Mouse (Mus musculus) CH12.LX (cell line): ENCODE measurements around the gene Pkn1. TPM values are rescaled to one million over a fixed set of nuclear protein-coding genes. Genes with fewer than 3 reads are reported as not detected.

ENCODE experiments used
- DNase-seq: peaks from one replicate; pipeline ENCODE4 v3.0.0-alpha.2; 2013; ENCODE audit errors: extremely low read depth
- H3K27ac ChIP-seq: 2 replicates; pipeline ENCODE4 v1.5.1; 2012; ENCODE audit warnings: low read depth, mild to moderate bottlenecking, control low read depth, moderate library complexity; ENCODE audit not compliant: insufficient read depth
- H3K27me3 ChIP-seq: replicated peaks from 2 replicates; pipeline ENCODE3; 2012; ENCODE audit warnings: inconsistent platforms
- H3K36me3 ChIP-seq, 2 experiments: replicated peaks in 1 of 2; 2 replicates each; pipeline versions ENCODE3 to v1.6.1; 2012; ENCODE audit warnings: inconsistent platforms in 1 of 2, low read length in 1 of 2, mild to moderate bottlenecking in 1 of 2, mixed read lengths in 1 of 2, moderate library complexity in 1 of 2; ENCODE audit not compliant: control insufficient read depth in 1 of 2, insufficient read depth in 1 of 2
- H3K4me1 ChIP-seq, 2 experiments: 2 replicates each; pipeline ENCODE4 v1.6.1; 2012; ENCODE audit warnings: inconsistent platforms in 1 of 2, moderate library complexity in 1 of 2; ENCODE audit not compliant: insufficient read depth in 2 of 2, control insufficient read depth in 1 of 2
- H3K4me2 ChIP-seq: 2 replicates; pipeline ENCODE4 v1.6.1; 2012; ENCODE audit warnings: low read depth, mild to moderate bottlenecking, control low read depth; ENCODE audit not compliant: poor library complexity, insufficient read depth, severe bottlenecking
- H3K4me3 ChIP-seq, 3 experiments: fragments of 150-350 bp in 1 of 3; sonication (generic) in 1 of 3; replicated peaks in 1 of 3; 2 replicates each; pipeline versions ENCODE3 to v1.5.1; 2011 to 2012; ENCODE audit warnings: low read depth in 2 of 3, low read length in 2 of 3, mild to moderate bottlenecking in 2 of 3, moderate library complexity in 2 of 3, control low read depth in 1 of 3, improper control_type of control experiment in 1 of 3, inconsistent platforms in 1 of 3, mixed read lengths in 1 of 3; ENCODE audit not compliant: poor library complexity in 1 of 3
- H3K79me2 ChIP-seq: replicated peaks from 2 replicates; pipeline ENCODE4 v1.6.1; 2012; ENCODE audit warnings: mild to moderate bottlenecking, moderate library complexity; ENCODE audit not compliant: control insufficient read depth, poor library complexity, insufficient read depth, severe bottlenecking; ENCODE audit errors: extremely low read depth
- H3K9ac ChIP-seq: 2 replicates; pipeline ENCODE4 v1.6.1; 2012; ENCODE audit warnings: low read depth, mild to moderate bottlenecking, control low read depth, moderate library complexity; ENCODE audit not compliant: insufficient read depth
- H3K9me3 ChIP-seq: replicated peaks from 2 replicates; pipeline ENCODE3; 2012; ENCODE audit warnings: low read length, inconsistent platforms, mixed read lengths
- CHD2 ChIP-seq: IDR thresholded peaks from 2 replicates; pipeline ENCODE4 v1.6.1; 2011; ENCODE audit warnings: low read length, improper control_type of control experiment
- E2F4 ChIP-seq: IDR thresholded peaks from 2 replicates; pipeline ENCODE4 v1.6.1; 2011; ENCODE audit warnings: low read depth, low read length, improper control_type of control experiment; ENCODE audit not compliant: insufficient replicate concordance
- ELF1 ChIP-seq: IDR thresholded peaks from 2 replicates; pipeline ENCODE4 v1.6.1; 2014; ENCODE audit warnings: low read depth, mild to moderate bottlenecking, inconsistent platforms, low read length, improper control_type of control experiment
- GABPA ChIP-seq: IDR thresholded peaks from 2 replicates; pipeline ENCODE4 v1.6.1; 2012; ENCODE audit warnings: low read depth, low read length, improper control_type of control experiment, inconsistent platforms; ENCODE audit not compliant: insufficient replicate concordance
- HCFC1 ChIP-seq: IDR thresholded peaks from 2 replicates; pipeline ENCODE4 v1.6.1; 2012; ENCODE audit warnings: low read depth, mild to moderate bottlenecking, inconsistent platforms, low read length, improper control_type of control experiment
- JUN ChIP-seq: IDR thresholded peaks from 2 replicates; pipeline ENCODE4 v1.6.1; 2011; ENCODE audit warnings: low read depth, mild to moderate bottlenecking, low read length, improper control_type of control experiment, moderate library complexity; ENCODE audit not compliant: insufficient read depth
- JUND ChIP-seq: conservative IDR thresholded peaks from 2 replicates; pipeline ENCODE4 v1.6.1; 2011; ENCODE audit warnings: low read depth, low read length, improper control_type of control experiment
- KAT2A ChIP-seq: IDR thresholded peaks from 2 replicates; pipeline ENCODE4 v1.6.1; 2012; ENCODE audit warnings: low read length, improper control_type of control experiment, inconsistent platforms; ENCODE audit not compliant: insufficient replicate concordance
- MAX ChIP-seq: IDR thresholded peaks from 2 replicates; pipeline ENCODE4 v1.6.1; 2011; ENCODE audit warnings: low read length, improper control_type of control experiment
- MAZ ChIP-seq: IDR thresholded peaks from 2 replicates; pipeline ENCODE4 v1.6.1; 2012; ENCODE audit warnings: low read depth, mild to moderate bottlenecking, inconsistent platforms, low read length, improper control_type of control experiment, moderate library complexity
- MXI1 ChIP-seq: IDR thresholded peaks from 2 replicates; pipeline ENCODE4 v1.6.1; 2011; ENCODE audit warnings: mild to moderate bottlenecking, low read depth, low read length, improper control_type of control experiment
- MYC ChIP-seq: IDR thresholded peaks from 2 replicates; pipeline ENCODE4 v1.6.1; 2011; ENCODE audit warnings: low read depth, mild to moderate bottlenecking, improper control_type of control experiment, low read length
- NELFE ChIP-seq: IDR thresholded peaks from 2 replicates; pipeline ENCODE4 v1.6.1; 2011; ENCODE audit warnings: low read depth, low read length, improper control_type of control experiment
- NRF1 ChIP-seq: IDR thresholded peaks from 2 replicates; pipeline ENCODE4 v1.6.1; 2014; ENCODE audit warnings: low read depth, mild to moderate bottlenecking, inconsistent platforms, low read length, improper control_type of control experiment, moderate library complexity
- POLR2A ChIP-seq: IDR thresholded peaks from 2 replicates; pipeline ENCODE4 v1.6.1; 2011; ENCODE audit warnings: low read depth, mild to moderate bottlenecking, improper control_type of control experiment, low read length
- RAD21 ChIP-seq: IDR thresholded peaks from 2 replicates; pipeline ENCODE4 v1.6.1; 2011; ENCODE audit warnings: low read depth, mild to moderate bottlenecking, low read length, improper control_type of control experiment, moderate library complexity
- RCOR1 ChIP-seq: conservative IDR thresholded peaks from 2 replicates; pipeline ENCODE4 v1.6.1; 2012; ENCODE audit warnings: low read depth, mild to moderate bottlenecking, inconsistent platforms, low read length, improper control_type of control experiment
- SMC3 ChIP-seq: IDR thresholded peaks from 2 replicates; pipeline ENCODE4 v1.6.1; 2011; ENCODE audit warnings: low read depth, low read length, improper control_type of control experiment
- TBP ChIP-seq: conservative IDR thresholded peaks from 2 replicates; pipeline ENCODE4 v1.6.1; 2011; ENCODE audit warnings: low read depth, low read length, improper control_type of control experiment
- USF1 ChIP-seq: IDR thresholded peaks from 2 replicates; pipeline ENCODE4 v1.6.1; 2014; ENCODE audit warnings: low read depth, mild to moderate bottlenecking, inconsistent platforms, low read length, improper control_type of control experiment
- ZC3H11A ChIP-seq: IDR thresholded peaks from 2 replicates; pipeline ENCODE4 v1.6.1; 2012; ENCODE audit warnings: low read depth, mild to moderate bottlenecking, inconsistent platforms, low read length, improper control_type of control experiment
- ZKSCAN1 ChIP-seq: IDR thresholded peaks from 2 replicates; pipeline ENCODE4 v1.6.1; 2012; ENCODE audit warnings: low read depth, inconsistent platforms, low read length, improper control_type of control experiment, borderline replicate concordance
- ZMIZ1 ChIP-seq: IDR thresholded peaks from 2 replicates; pipeline ENCODE4 v1.6.1; 2012; ENCODE audit warnings: low read depth, mild to moderate bottlenecking, inconsistent platforms, low read length, improper control_type of control experiment
- dilution Hi-C: fragments of 300-500 bp; cut with MboI; formaldehyde crosslinking; loops from 2 replicates; pipeline ENCODE4 v1.14.3; 2020; ENCODE audit warnings: low sequenced_read_pairs; ENCODE audit not compliant: extremely low pct_unique_long_range_greater_than_20kb, extremely low pct_ligation_motif_present
- in situ Hi-C: fragments of 300-500 bp; cut with MboI; formaldehyde crosslinking; loops from 3 replicates; pipeline ENCODE4 v1.14.3; 2019; ENCODE audit warnings: low sequenced_read_pairs, low pct_ligation_motif_present, low pct_unique_long_range_greater_than_20kb, mixed read lengths
- polyA plus RNA-seq: library from polyadenylated mRNA; unstranded; fragments of >175 nt; gene quantifications from 2 replicates; pipeline ENCODE4 v1.2.1, GENCODE M21; 2012; ENCODE audit warnings: low read depth; ENCODE audit not compliant: insufficient read length
- total RNA-seq, 2 experiments: library from RNA; depleted of rRNA; stranded (reverse); fragments of 300-350 nt in 1 of 2; fragments of >200 nt in 1 of 2; gene quantifications; 2 replicates each; pipeline ENCODE4 v1.2.3; 2012 to 2014

Pkn1 gene
- total and polyA plus RNA-seq, 3 experiments: 33.5 to 58.8 (median 47.8) TPM

DNA sequence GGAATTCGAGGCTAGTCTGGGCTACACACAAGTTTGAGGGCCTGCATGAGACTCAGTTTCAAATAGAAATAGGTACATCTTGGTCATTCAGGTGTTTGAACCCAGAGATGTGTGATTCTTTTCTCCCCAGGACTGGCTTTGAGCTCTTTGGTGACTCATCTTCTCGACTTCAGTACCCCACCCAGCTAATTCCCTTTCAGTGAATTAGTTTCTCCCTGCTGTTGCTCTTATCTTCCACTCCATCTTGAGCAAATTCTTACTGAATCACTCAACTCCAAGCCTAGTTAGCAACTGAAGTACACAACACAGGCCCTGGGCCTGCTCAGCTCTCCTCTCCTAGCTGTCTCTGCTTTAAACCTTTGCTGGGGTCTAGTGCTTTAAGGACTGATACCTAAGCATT is 17.6 kb upstream of the Pkn1 start:
- DNase-seq: no peak
- peak overlapping the region; percentile 96 for H3K4me2 ChIP-seq
- peaks cover 26 to 41% of the 10 kb centered on the region in 2 experiments for H3K36me3 ChIP-seq
- TF ChIP-seq MXI1: no peak
- no peak for TF ChIP-seq E2F4
- no peak for TF ChIP-seq SMC3
- TF ChIP-seq JUN: no peak
- no peak for TF ChIP-seq HCFC1
- no peak for TF ChIP-seq JUND
- no peak for TF ChIP-seq MYC
- no peak for TF ChIP-seq MAX
- TF ChIP-seq RCOR1: no peak
- no peak for TF ChIP-seq MAZ
- no peak for TF ChIP-seq ELF1
- no peak for TF ChIP-seq USF1
- no peak for TF ChIP-seq CHD2
- TF ChIP-seq GABPA: no peak
- TF ChIP-seq KAT2A: no peak
- no peak for TF ChIP-seq ZC3H11A
- no peak for TF ChIP-seq NELFE
- dilution Hi-C loops (no loop called here), in situ Hi-C loops (no loop called here)
- H3K27me3 ChIP-seq: no peaks in the 10 kb centered on the region
- no peaks in the 10 kb centered on the region for H3K9me3 ChIP-seq
- H3K79me2 ChIP-seq: peaks cover 50% of the 10 kb centered on the region
- H3K9ac ChIP-seq: peak overlapping the region; percentile 86
- H3K4me1 ChIP-seq: peaks cover 10 to 34% of the 10 kb centered on the region in 2 experiments
- H3K27ac ChIP-seq: peak overlapping the region; percentile 9; the same call in 1 of the 2 replicates
- H3K4me3 ChIP-seq: peak overlapping the region; percentile 66 to 98 (median 85)

DNA sequence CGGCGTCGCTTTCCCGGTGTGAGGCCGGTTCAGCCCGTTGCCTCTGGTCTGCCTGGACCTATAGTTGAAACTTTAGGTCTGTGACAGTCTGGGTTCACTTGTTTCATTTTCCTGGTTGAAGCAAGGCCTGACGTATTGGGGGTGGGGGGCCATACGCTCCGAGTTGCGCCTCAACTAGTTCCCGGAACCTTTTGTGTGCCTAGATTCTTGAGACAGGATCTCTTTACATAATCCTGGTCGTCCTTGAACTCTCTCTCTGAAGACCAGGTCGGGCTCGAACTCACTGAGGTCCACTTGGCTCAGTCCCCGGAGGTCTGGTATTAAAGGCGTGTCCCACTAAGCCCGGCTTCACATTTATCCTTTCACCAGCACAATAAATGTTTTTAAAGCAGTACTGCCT is 16.8 kb upstream of the Pkn1 start:
- peak overlapping the region; percentile 66 to 98 (median 85) for H3K4me3 ChIP-seq
- H3K27ac ChIP-seq: peak overlapping the region; percentile 79
- peaks cover 18 to 33% of the 10 kb centered on the region in 2 experiments for H3K36me3 ChIP-seq
- no peaks in the 10 kb centered on the region for H3K27me3 ChIP-seq
- in situ Hi-C loops: no loop called here
- DNase-seq: no peak
- peaks cover 50% of the 10 kb centered on the region for H3K79me2 ChIP-seq
- H3K4me1 ChIP-seq: peaks cover 10 to 34% of the 10 kb centered on the region in 2 experiments
- H3K9ac ChIP-seq: peak overlapping the region; percentile 86
- dilution Hi-C loops: no loop called here
- H3K9me3 ChIP-seq: no peaks in the 10 kb centered on the region
- TF ChIP-seq KAT2A (no peak), NRF1 (no peak), ZKSCAN1 (no peak), ZC3H11A (no peak), RAD21 (no peak), POLR2A (no peak), TBP (no peak), JUN (no peak), MYC (no peak), RCOR1 (no peak), E2F4 (no peak), ZMIZ1 (no peak), GABPA (no peak)
- H3K4me2 ChIP-seq: peak overlapping the region; percentile 96
